Mouse (Mus musculus): Measurements from ENCODE around the gene Eci2.
"Not testable (repeated sequence)": the region's sequence is repeated elsewhere in the genome, so short reads cannot be mapped to it uniquely, and the experiment has no call there.

GRCm38 (mm10) chr13:34978635-34979034 lies 48.3 kb downstream of the Eci2 start:
- not testable (repeated sequence) for TF ChIP-seq CTCF, POLR2A (IDR thresholded peaks at IDR 0.05; ENCODE audit: extremely low read depth, insufficient read depth, low read length)
